Mouse (Mus musculus): ENCODE data around the gene Rnf182.

Gene Rnf182

GRCm38 (mm10) chr13:43591828-43592680, 23.5 kb upstream of the Rnf182 start:
- no peak for DNase-seq (ENCODE audit: low read depth, low spot score)
- Histone ChIP-seq H3K27me3 (ENCODE audit: control insufficient read depth, insufficient read depth, low read length, poor library complexity, severe bottlenecking) (no peaks in the 10 kb centered on the region), H3K36me3 (ENCODE audit: control insufficient read depth, insufficient read depth, low read length, poor library complexity, severe bottlenecking) (no peaks in the 10 kb centered on the region)

- no peak for DNase-seq (ENCODE audit: low read depth, low spot score)
- Histone ChIP-seq H3K36me3 (ENCODE audit: control insufficient read depth, insufficient read depth, low read length, poor library complexity, severe bottlenecking) (no peaks in the 10 kb centered on the region), H3K27me3 (ENCODE audit: control insufficient read depth, insufficient read depth, low read length, poor library complexity, severe bottlenecking) (no peaks in the 10 kb centered on the region)
Observed at GRCm38 (mm10) chr13:43592681-43593068, 22.8 kb upstream of the Rnf182 start.

- Histone ChIP-seq H3K27me3 (ENCODE audit: control insufficient read depth, insufficient read depth, low read length, poor library complexity, severe bottlenecking) (no peaks in the 10 kb centered on the region), H3K36me3 (ENCODE audit: control insufficient read depth, insufficient read depth, low read length, poor library complexity, severe bottlenecking) (no peaks in the 10 kb centered on the region)
- peak; percentile 83 for DNase-seq (ENCODE audit: low read depth, low spot score)
Observed at GRCm38 (mm10) chr13:43595896-43596295, 19.6 kb upstream of the Rnf182 start.

GRCm38 (mm10) chr13:43600967-43601366, 14.5 kb upstream of the Rnf182 start:
- no peak for DNase-seq (ENCODE audit: low read depth, low spot score)
- Histone ChIP-seq H3K36me3 (ENCODE audit: control insufficient read depth, insufficient read depth, low read length, poor library complexity, severe bottlenecking) (no peaks in the 10 kb centered on the region), H3K27me3 (ENCODE audit: control insufficient read depth, insufficient read depth, low read length, poor library complexity, severe bottlenecking) (no peaks in the 10 kb centered on the region)

GRCm38 (mm10) chr13:43602440-43602839, 13.1 kb upstream of the Rnf182 start:
- no peaks in the 10 kb centered on the region for H3K27me3 ChIP-seq (ENCODE audit: control insufficient read depth, insufficient read depth, low read length, poor library complexity, severe bottlenecking)
- H3K36me3 ChIP-seq (ENCODE audit: control insufficient read depth, insufficient read depth, low read length, poor library complexity, severe bottlenecking): no peaks in the 10 kb centered on the region
- DNase-seq (ENCODE audit: low read depth, low spot score): no peak

- Histone ChIP-seq H3K36me3 (ENCODE audit: control insufficient read depth, insufficient read depth, low read length, poor library complexity, severe bottlenecking) (no peaks in the 10 kb centered on the region), H3K27me3 (ENCODE audit: control insufficient read depth, insufficient read depth, low read length, poor library complexity, severe bottlenecking) (no peaks in the 10 kb centered on the region)
- DNase-seq (ENCODE audit: low read depth, low spot score): no peak
Observed at GRCm38 (mm10) chr13:43603042-43603441, 12.5 kb upstream of the Rnf182 start.

GRCm38 (mm10) chr13:43608854-43609253, 6.7 kb upstream of the Rnf182 start:
- Histone ChIP-seq H3K36me3 (ENCODE audit: control insufficient read depth, insufficient read depth, low read length, poor library complexity, severe bottlenecking) (no peaks in the 10 kb centered on the region), H3K27me3 (ENCODE audit: control insufficient read depth, insufficient read depth, low read length, poor library complexity, severe bottlenecking) (no peaks in the 10 kb centered on the region)
- no peak for DNase-seq (ENCODE audit: low read depth, low spot score)

- Histone ChIP-seq H3K27me3 (ENCODE audit: control insufficient read depth, insufficient read depth, low read length, poor library complexity, severe bottlenecking) (no peaks in the 10 kb centered on the region; the same call in 1 of the 2 replicates), H3K36me3 (ENCODE audit: control insufficient read depth, insufficient read depth, low read length, poor library complexity, severe bottlenecking) (no peaks in the 10 kb centered on the region)
- DNase-seq (ENCODE audit: low read depth, low spot score): no peak
Observed at GRCm38 (mm10) chr13:43612040-43612439, 3.5 kb upstream of the Rnf182 start.

GRCm38 (mm10) chr13:43614667-43615066, 843 bp upstream of the Rnf182 start:
- DNase-seq (ENCODE audit: low read depth, low spot score): no peak
- Histone ChIP-seq H3K36me3 (ENCODE audit: control insufficient read depth, insufficient read depth, low read length, poor library complexity, severe bottlenecking) (no peaks in the 10 kb centered on the region), H3K27me3 (ENCODE audit: control insufficient read depth, insufficient read depth, low read length, poor library complexity, severe bottlenecking) (no peaks in the 10 kb centered on the region; the same call in none of the 2 replicates)

- DNase-seq (ENCODE audit: low read depth, low spot score): peak; percentile 13
- H3K27me3 ChIP-seq (ENCODE audit: control insufficient read depth, insufficient read depth, low read length, poor library complexity, severe bottlenecking): no peaks in the 10 kb centered on the region; the same call in none of the 2 replicates
- no peaks in the 10 kb centered on the region for H3K36me3 ChIP-seq (ENCODE audit: control insufficient read depth, insufficient read depth, low read length, poor library complexity, severe bottlenecking)
Observed at GRCm38 (mm10) chr13:43615194-43615576, 325 bp upstream of the Rnf182 start.

- H3K36me3 ChIP-seq (ENCODE audit: control insufficient read depth, insufficient read depth, low read length, poor library complexity, severe bottlenecking): no peaks in the 10 kb centered on the region
- H3K27me3 ChIP-seq (ENCODE audit: control insufficient read depth, insufficient read depth, low read length, poor library complexity, severe bottlenecking): no peaks in the 10 kb centered on the region; the same call in none of the 2 replicates
- DNase-seq (ENCODE audit: low read depth, low spot score): no peak
Observed at GRCm38 (mm10) chr13:43616551-43616950, 1.0 kb downstream of the Rnf182 start.

GRCm38 (mm10) chr13:43619550-43620175, 4.2 kb downstream of the Rnf182 start:
- Histone ChIP-seq H3K36me3 (ENCODE audit: control insufficient read depth, insufficient read depth, low read length, poor library complexity, severe bottlenecking) (no peaks in the 10 kb centered on the region), H3K27me3 (ENCODE audit: control insufficient read depth, insufficient read depth, low read length, poor library complexity, severe bottlenecking) (no peaks in the 10 kb centered on the region; the same call in none of the 2 replicates)
- no peak for DNase-seq (ENCODE audit: low read depth, low spot score)

GRCm38 (mm10) chr13:43627922-43628321, 12.4 kb downstream of the Rnf182 start:
- no peaks in the 10 kb centered on the region for H3K27me3 ChIP-seq (ENCODE audit: control insufficient read depth, insufficient read depth, low read length, poor library complexity, severe bottlenecking)
- no peak for DNase-seq (ENCODE audit: low read depth, low spot score)
- H3K36me3 ChIP-seq (ENCODE audit: control insufficient read depth, insufficient read depth, low read length, poor library complexity, severe bottlenecking): no peaks in the 10 kb centered on the region

- DNase-seq (ENCODE audit: low read depth, low spot score): no peak
- Histone ChIP-seq H3K36me3 (ENCODE audit: control insufficient read depth, insufficient read depth, low read length, poor library complexity, severe bottlenecking) (no peaks in the 10 kb centered on the region), H3K27me3 (ENCODE audit: control insufficient read depth, insufficient read depth, low read length, poor library complexity, severe bottlenecking) (no peaks in the 10 kb centered on the region)
Observed at GRCm38 (mm10) chr13:43629785-43630184, 14.3 kb downstream of the Rnf182 start.

- no peaks in the 10 kb centered on the region for H3K27me3 ChIP-seq (ENCODE audit: control insufficient read depth, insufficient read depth, low read length, poor library complexity, severe bottlenecking)
- H3K36me3 ChIP-seq (ENCODE audit: control insufficient read depth, insufficient read depth, low read length, poor library complexity, severe bottlenecking): no peaks in the 10 kb centered on the region
- DNase-seq (ENCODE audit: low read depth, low spot score): no peak
Observed at GRCm38 (mm10) chr13:43631266-43631665, 15.8 kb downstream of the Rnf182 start.

Data from splenic B cell, adult 2 months (primary cell).